In the genomic region with DNA sequence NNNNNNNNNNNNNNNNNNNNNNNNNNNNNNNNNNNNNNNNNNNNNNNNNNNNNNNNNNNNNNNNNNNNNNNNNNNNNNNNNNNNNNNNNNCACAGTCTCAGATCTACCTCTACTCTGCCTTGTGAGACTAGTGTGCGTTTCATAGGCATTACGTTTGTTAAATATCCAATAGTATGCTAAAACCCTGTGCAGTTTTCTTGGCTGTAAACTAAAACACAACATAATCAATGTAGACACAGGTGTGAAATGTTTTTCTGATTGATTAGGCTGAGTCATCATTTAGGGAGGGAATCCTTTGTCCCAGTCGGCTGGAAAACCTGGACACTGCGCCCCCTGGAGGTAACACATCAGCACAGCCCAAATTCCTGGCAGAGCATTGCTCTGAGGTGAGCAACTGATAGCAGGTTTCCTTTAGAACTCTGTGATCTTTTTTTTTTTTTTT, we compare ENCODE assay signal across 11 mouse cellular contexts. TPM values are rescaled to one million over a fixed set of nuclear protein-coding genes. Genes with fewer than 3 reads are reported as not detected.
DNase-seq lines count a peak whose midpoint lies in the region; ATAC-seq and TF ChIP-seq lines count a peak whose summit lies in the region.
"Had no signal": no experiment of that assay in that cellular context is flagged by ENCODE, and none has a peak within 500 bp of the region (broad histone marks: within the 10 kb centered on the region; RNA-seq: fewer than 3 reads in every experiment).

No protein-coding gene starts in this region.

- no peaks in the 10 kb centered on the region for H3K4me1 ChIP-seq in heart, postnatal 0 days (ENCODE audit: control insufficient read depth, insufficient read depth)
- 0 out of 2 replicates have a peak, but pooled peaks cover 5% of the 10 kb centered on the region for H3K4me1 ChIP-seq in heart, embryonic 12.5 days (replicated peaks)
- no peaks in the 10 kb centered on the region for H3K4me1 ChIP-seq in midbrain, postnatal 0 days (ENCODE audit: insufficient read depth, low read length)
- H3K4me1 ChIP-seq in midbrain, embryonic 16.5 days (ENCODE audit: control insufficient read depth, insufficient read depth, low read length), result no peaks in the 10 kb centered on the region
- peaks cover 2 to 14% of the 10 kb centered on the region in 2 experiments; a peak in 3 of 4 replicates for H3K4me1 ChIP-seq in MEL (ENCODE audit: control insufficient read depth in 1 of 2, insufficient read depth in 2 of 2, low read length in 2 of 2)
- no peaks in the 10 kb centered on the region for H3K4me1 ChIP-seq in midbrain, embryonic 14.5 days (ENCODE audit: control insufficient read depth, insufficient read depth, low read length)
- H3K4me1 ChIP-seq: midbrain, embryonic 15.5 days had no signal

- no peak overlapping the region for H3K9ac ChIP-seq in heart, postnatal 0 days (replicated peaks; ENCODE audit: low read depth, low read length)
- H3K9ac ChIP-seq in heart, embryonic 12.5 days, result no peak overlapping the region
- H3K9ac ChIP-seq in midbrain, postnatal 0 days (replicated peaks; ENCODE audit: low read length, poor library complexity, severe bottlenecking), result no peak overlapping the region
- H3K9ac ChIP-seq in midbrain, embryonic 16.5 days (ENCODE audit: low read depth, low read length), result no peak overlapping the region
- no peak overlapping the region for H3K9ac ChIP-seq in MEL (ENCODE audit: control insufficient read depth, low read depth, low read length, poor library complexity, severe bottlenecking)
- H3K9ac ChIP-seq in midbrain, embryonic 14.5 days (replicated peaks; ENCODE audit: low read length), result no peak overlapping the region
- H3K9ac ChIP-seq: midbrain, embryonic 15.5 days had no signal

- no peak for TF ChIP-seq EP300 in heart, postnatal 0 days (IDR thresholded peaks at IDR 0.05; ENCODE audit: low read depth)
- TF ChIP-seq EP300 in MEL (IDR thresholded peaks at IDR 0.05; ENCODE audit: low read depth in 1 of 2, low read length in 2 of 2), result no peak

- DNase-seq in heart, postnatal 0 days (ENCODE audit: low spot score), result no peak
- DNase-seq in midbrain, postnatal 0 days (ENCODE audit: low spot score), result peak; percentile 9
- DNase-seq in MEL (ENCODE audit: low read depth, low spot score), result peak; percentile 50
- peak; percentile 62 for DNase-seq in retina, embryonic 14.5 days (ENCODE audit: low spot score)
- no peak for DNase-seq in midbrain, embryonic 14.5 days
- no peak for DNase-seq in lung, postnatal 10 days
- DNase-seq: gastrocnemius, postnatal 10 days had no signal

- no peaks in the 10 kb centered on the region for H3K36me3 ChIP-seq in heart, postnatal 0 days (replicated peaks; ENCODE audit: control insufficient read depth, insufficient read depth, low read length)
- H3K36me3 ChIP-seq in heart, embryonic 12.5 days, result no peaks in the 10 kb centered on the region
- H3K36me3 ChIP-seq in midbrain, postnatal 0 days (ENCODE audit: insufficient read depth, low read length), result no peaks in the 10 kb centered on the region
- H3K36me3 ChIP-seq in midbrain, embryonic 16.5 days (ENCODE audit: control insufficient read depth, insufficient read depth, low read length), result no peaks in the 10 kb centered on the region
- peaks cover 0 to 2% of the 10 kb centered on the region in 2 experiments; a peak in 2 of 4 replicates for H3K36me3 ChIP-seq in MEL (ENCODE audit: control insufficient read depth in 1 of 2, insufficient read depth in 2 of 2, low read length in 2 of 2)
- H3K36me3 ChIP-seq in midbrain, embryonic 14.5 days (ENCODE audit: control insufficient read depth, insufficient read depth, low read length), result no peaks in the 10 kb centered on the region
- H3K36me3 ChIP-seq: midbrain, embryonic 15.5 days had no signal

- no peaks in the 10 kb centered on the region for H3K9me3 ChIP-seq in heart, postnatal 0 days (replicated peaks; ENCODE audit: control insufficient read depth, low read length)
- no peaks in the 10 kb centered on the region for H3K9me3 ChIP-seq in heart, embryonic 12.5 days (replicated peaks)
- no peaks in the 10 kb centered on the region for H3K9me3 ChIP-seq in midbrain, postnatal 0 days (ENCODE audit: low read length)
- no peaks in the 10 kb centered on the region for H3K9me3 ChIP-seq in midbrain, embryonic 16.5 days (replicated peaks; ENCODE audit: control insufficient read depth, low read length, poor library complexity, severe bottlenecking)
- H3K9me3 ChIP-seq in MEL (replicated peaks; ENCODE audit: insufficient read depth, low read length), result no peaks in the 10 kb centered on the region
- H3K9me3 ChIP-seq in midbrain, embryonic 14.5 days (ENCODE audit: control insufficient read depth, low read length), result no peaks in the 10 kb centered on the region
- H3K9me3 ChIP-seq: midbrain, embryonic 15.5 days had no signal

- no peak overlapping the region for H3K4me3 ChIP-seq in heart, postnatal 0 days (ENCODE audit: low read depth, low read length)
- no peak overlapping the region for H3K4me3 ChIP-seq in heart, embryonic 12.5 days
- H3K4me3 ChIP-seq in midbrain, postnatal 0 days (ENCODE audit: low read depth, low read length), result no peak overlapping the region
- H3K4me3 ChIP-seq in midbrain, embryonic 16.5 days (ENCODE audit: low read depth, low read length), result no peak overlapping the region
- H3K4me3 ChIP-seq in MEL (ENCODE audit: control insufficient read depth in 1 of 2, insufficient read depth in 1 of 2, low read depth in 2 of 2, low read length in 2 of 2), result no peak overlapping the region
- no peak overlapping the region for H3K4me3 ChIP-seq in midbrain, embryonic 14.5 days (replicated peaks; ENCODE audit: low read depth, low read length)
- H3K4me3 ChIP-seq: midbrain, embryonic 15.5 days had no signal

- H3K4me2 ChIP-seq in heart, postnatal 0 days (ENCODE audit: low read depth, low read length), result no peak overlapping the region
- H3K4me2 ChIP-seq in heart, embryonic 12.5 days, result no peak overlapping the region
- H3K4me2 ChIP-seq in midbrain, postnatal 0 days (ENCODE audit: low read depth, low read length, poor library complexity, severe bottlenecking), result no peak overlapping the region
- no peak overlapping the region for H3K4me2 ChIP-seq in midbrain, embryonic 16.5 days (ENCODE audit: low read length)
- H3K4me2 ChIP-seq in midbrain, embryonic 14.5 days (ENCODE audit: low read length), result no peak overlapping the region
- H3K4me2 ChIP-seq: midbrain, embryonic 15.5 days had no signal

- no peak overlapping the region for H3K27ac ChIP-seq in heart, postnatal 0 days (ENCODE audit: low read depth)
- H3K27ac ChIP-seq in heart, embryonic 12.5 days (ENCODE audit: poor library complexity, severe bottlenecking), result no peak overlapping the region
- H3K27ac ChIP-seq in midbrain, postnatal 0 days (ENCODE audit: low read depth, low read length), result no peak overlapping the region
- H3K27ac ChIP-seq in midbrain, embryonic 16.5 days (ENCODE audit: low read length), result no peak overlapping the region
- no peak overlapping the region for H3K27ac ChIP-seq in MEL (ENCODE audit: control insufficient read depth, low read depth, low read length)
- no peak overlapping the region for H3K27ac ChIP-seq in midbrain, embryonic 14.5 days (replicated peaks; ENCODE audit: low read depth, low read length)
- H3K27ac ChIP-seq: midbrain, embryonic 15.5 days had no signal

- TF ChIP-seq POLR2A in MEL (IDR thresholded peaks at IDR 0.05; ENCODE audit: control insufficient read depth in 1 of 2, insufficient read depth in 1 of 2, low read depth in 1 of 2, low read length in 2 of 2, poor library complexity in 1 of 2), result no peak

- peak; percentile 10; the same call in 1 of the 2 replicates for TF ChIP-seq RAD21 in MEL (IDR thresholded peaks at IDR 0.05; ENCODE audit: low read depth, low read length)

- no peak for ATAC-seq in heart, postnatal 0 days (ENCODE audit: insufficient read depth, low read depth)
- ATAC-seq in heart, embryonic 12.5 days (ENCODE audit: insufficient number of reproducible peaks, low FRiP score), result no peak
- no peak for ATAC-seq in midbrain, postnatal 0 days (ENCODE audit: low FRiP score)
- no peak for ATAC-seq in midbrain, embryonic 16.5 days
- ATAC-seq in midbrain, embryonic 14.5 days (ENCODE audit: low FRiP score, low TSS enrichment), result no peak
- ATAC-seq: hindbrain, embryonic 16.5 days; midbrain, embryonic 15.5 days had no signal

- TF ChIP-seq CTCF in heart, postnatal 0 days (IDR thresholded peaks at IDR 0.05; ENCODE audit: low read depth), result peak; percentile 24; the same call in 1 of the 2 replicates
- peak; percentile 49 for TF ChIP-seq CTCF in midbrain, postnatal 0 days (IDR thresholded peaks at IDR 0.05)
- TF ChIP-seq CTCF in MEL (IDR thresholded peaks at IDR 0.05 in 2 of 3, conservative IDR thresholded peaks at IDR 0.05 in 1 of 3; ENCODE audit: control insufficient read depth in 1 of 3, insufficient read depth in 1 of 3, low read depth in 2 of 3, low read length in 3 of 3, poor library complexity in 1 of 3, severe bottlenecking in 1 of 3), result peak; percentile 61 to 80 (median 70)

- 70% methylated on average over 4 of the region's 4 CpGs for WGBS in heart, postnatal 0 days
- 71% methylated on average over 4 of the region's 4 CpGs for WGBS in heart, embryonic 12.5 days
- WGBS in midbrain, postnatal 0 days, result 68% methylated on average over 4 of the region's 4 CpGs
- WGBS in midbrain, embryonic 16.5 days, result 71% methylated on average over 4 of the region's 4 CpGs
- 67% methylated on average over 4 of the region's 4 CpGs for WGBS in midbrain, embryonic 14.5 days

- H3K79me2 ChIP-seq in MEL (ENCODE audit: control insufficient read depth, insufficient read depth, low read length, poor library complexity), result no peaks in the 10 kb centered on the region

- no peaks in the 10 kb centered on the region for H3K27me3 ChIP-seq in heart, postnatal 0 days (ENCODE audit: control insufficient read depth, insufficient read depth, low read length)
- H3K27me3 ChIP-seq in heart, embryonic 12.5 days (replicated peaks), result no peaks in the 10 kb centered on the region
- H3K27me3 ChIP-seq in midbrain, postnatal 0 days (ENCODE audit: insufficient read depth, low read length), result no peaks in the 10 kb centered on the region
- H3K27me3 ChIP-seq in midbrain, embryonic 16.5 days (ENCODE audit: control insufficient read depth, insufficient read depth, low read depth, low read length), result no peaks in the 10 kb centered on the region
- H3K27me3 ChIP-seq in MEL (ENCODE audit: control insufficient read depth in 1 of 2, insufficient read depth in 2 of 2, low read length in 2 of 2), result no peaks in the 10 kb centered on the region
- H3K27me3 ChIP-seq in midbrain, embryonic 14.5 days (ENCODE audit: control insufficient read depth, insufficient read depth, low read length), result no peaks in the 10 kb centered on the region
- H3K27me3 ChIP-seq: midbrain, embryonic 15.5 days had no signal

RNA-seq across cellular contexts. Expression of gene Rps6ka1, which starts 48.2 kb away (rescaled TPM):
- 8.0 and 16.9 TPM in 2 replicates for total RNA-seq in heart, postnatal 0 days (2014; rRNA removed; ENCODE audit: low replicate concordance)
- 5.9 and 6.8 TPM in 2 replicates for polyA plus RNA-seq in heart, postnatal 0 days (2015; fragmentation: Nextera tagmentation; extraction: Ambion mirVana)
- 21.7 and 23.5 TPM in 2 replicates for polyA plus RNA-seq in heart, embryonic 12.5 days (2016; fragmentation: Nextera tagmentation; extraction: Ambion mirVana)
- 25.2 and 30.9 TPM in 2 replicates for total RNA-seq in midbrain, postnatal 0 days (2014; rRNA removed)
- 20.4 and 21.6 TPM in 2 replicates for polyA plus RNA-seq in midbrain, postnatal 0 days (2015; fragmentation: Nextera tagmentation; extraction: Ambion mirVana)
- 21.9 and 22.2 TPM in 2 replicates for polyA plus RNA-seq in midbrain, embryonic 16.5 days (2015; fragmentation: Nextera tagmentation; extraction: Ambion mirVana)
- total RNA-seq in MEL (2012; rRNA removed), result 45.3 and 45.7 TPM in 2 replicates
- 10 to 100 TPM in 1 of 2 experiments, not detected in 1; 68.9 TPM for polyA plus RNA-seq in MEL (2012; ENCODE audit: insufficient read depth in 1 of 2, insufficient read length in 2 of 2, low read depth in 1 of 2, low replicate concordance in 2 of 2, missing spikeins in 1 of 2)
- polyA plus RNA-seq in midbrain, embryonic 14.5 days (2014; fragmentation: Nextera tagmentation; extraction: Ambion mirVana), result 18.8 and 22.0 TPM in 2 replicates

Comparison
In these comparisons a context has a peak if more than half of its experiments do, and no peak if none do; other contexts are left out.
1. DNase-seq: peak in midbrain, postnatal 0 days (single experiment), MEL (single experiment) and retina, embryonic 14.5 days (single experiment); none in heart, postnatal 0 days (single experiment), midbrain, embryonic 14.5 days (single experiment) and lung, postnatal 10 days (single experiment).
2. Peak in every context shown above with its lines, with median percentiles within 50 percentile points of each other: CTCF ChIP-seq.